8 mouse cellular contexts compared by ENCODE assay signal in genomic region chr14:61682721-61683355, GRCm38 (mm10).
DNase-seq lines count a peak whose midpoint lies in the region; ATAC-seq and TF ChIP-seq lines count a peak whose summit lies in the region.

No protein-coding gene starts in this region.

- no peaks in the 10 kb centered on the region for H3K36me3 ChIP-seq in kidney, adult 2 months (ENCODE audit: control insufficient read depth, insufficient read depth, low read length)
- H3K36me3 ChIP-seq in limb, embryonic 12.5 days, result no peaks in the 10 kb centered on the region
- H3K36me3 ChIP-seq in midbrain, embryonic 12.5 days, result no peaks in the 10 kb centered on the region

- H3K27me3 ChIP-seq in kidney, adult 2 months (replicated peaks; ENCODE audit: control insufficient read depth, insufficient read depth, low read length), result no peaks in the 10 kb centered on the region; the same call in 1 of the 2 replicates
- peaks cover 41% of the 10 kb centered on the region for H3K27me3 ChIP-seq in limb, embryonic 12.5 days
- peaks cover 50% of the 10 kb centered on the region for H3K27me3 ChIP-seq in midbrain, embryonic 12.5 days

- DNase-seq in ovary, postnatal 36 days (ENCODE audit: low spot score), result peak; percentile 75
- DNase-seq in ovary, postnatal 14 days (ENCODE audit: low spot score), result no peak
- DNase-seq in embryo, embryonic 10 days (ENCODE audit: low spot score), result peak; percentile 76
- peak; percentile 65 for DNase-seq in gastrocnemius, postnatal 25 days
- peak; percentile 80 for DNase-seq in kidney, adult 2 months
- peak; percentile 68 to 71 for DNase-seq in spleen, postnatal 36 days (ENCODE audit: low spot score in 2 of 2)

- ATAC-seq in limb, embryonic 12.5 days (ENCODE audit: insufficient number of reproducible peaks, insufficient read depth, low FRiP score, low TSS enrichment, low read depth), result no peak; the same call in 1 of the 2 replicates
- ATAC-seq in midbrain, embryonic 12.5 days (ENCODE audit: low FRiP score, low read depth), result peak; percentile 46

- H3K27ac ChIP-seq in kidney, adult 2 months (ENCODE audit: insufficient read depth, low read depth, low read length), result peak overlapping the region; percentile 95
- H3K27ac ChIP-seq in limb, embryonic 12.5 days, result peak overlapping the region; percentile 95
- peak overlapping the region; percentile 91 for H3K27ac ChIP-seq in midbrain, embryonic 12.5 days (replicated peaks)

- H3K4me2 ChIP-seq in limb, embryonic 12.5 days, result peak overlapping the region; percentile 79
- peak overlapping the region; percentile 90 for H3K4me2 ChIP-seq in midbrain, embryonic 12.5 days (replicated peaks)

- WGBS in kidney, adult 2 months, result 2% methylated on average over 54 of the region's 54 CpGs
- under 1% methylated on average over 54 of the region's 54 CpGs for WGBS in limb, embryonic 12.5 days
- WGBS in midbrain, embryonic 12.5 days, result under 1% methylated on average over 54 of the region's 54 CpGs

- TF ChIP-seq POLR2A in kidney, adult 2 months (IDR thresholded peaks at IDR 0.05; ENCODE audit: low read depth, low read length), result no peak

- no peak for TF ChIP-seq CTCF in kidney, adult 2 months (conservative IDR thresholded peaks at IDR 0.05; ENCODE audit: insufficient read depth, insufficient read length, low read depth, low read length)

- H3K4me1 ChIP-seq in kidney, adult 2 months (ENCODE audit: control insufficient read depth, insufficient read depth, low read length), result peaks cover 6% of the 10 kb centered on the region; the same call in 1 of the 2 replicates
- H3K4me1 ChIP-seq in limb, embryonic 12.5 days (replicated peaks), result peaks cover 60% of the 10 kb centered on the region
- peaks cover 46% of the 10 kb centered on the region for H3K4me1 ChIP-seq in midbrain, embryonic 12.5 days

- no peaks in the 10 kb centered on the region for H3K9me3 ChIP-seq in limb, embryonic 12.5 days
- H3K9me3 ChIP-seq in midbrain, embryonic 12.5 days, result no peaks in the 10 kb centered on the region

- H3K9ac ChIP-seq in limb, embryonic 12.5 days (replicated peaks), result peak overlapping the region; percentile 87
- peak overlapping the region; percentile 87 for H3K9ac ChIP-seq in midbrain, embryonic 12.5 days (replicated peaks)

- peak overlapping the region; percentile 74 for H3K4me3 ChIP-seq in kidney, adult 2 months (ENCODE audit: insufficient read depth, low read depth, low read length)
- H3K4me3 ChIP-seq in limb, embryonic 12.5 days (replicated peaks), result peak overlapping the region; percentile 79
- peak overlapping the region; percentile 84 for H3K4me3 ChIP-seq in midbrain, embryonic 12.5 days
